Mouse (Mus musculus) midbrain, embryonic 11.5 days (tissue): ENCODE measurements around the gene Kdm1a. TPM values are rescaled to one million over a fixed set of nuclear protein-coding genes. Genes with fewer than 3 reads are reported as not detected.

Experiments used
- ATAC-seq: fragments of 200-750 bp; cut with Nextera tagmentation; 2 replicates; pipeline ENCODE4 v1.8.0; 2017; ENCODE audit warnings: moderate TSS enrichment, moderate library complexity; ENCODE audit not compliant: low FRiP score
- DNase-seq: peaks from one replicate; pipeline ENCODE4 v3.0.0; 2015; ENCODE audit warnings: low spot score; ENCODE audit errors: missing footprints
- H3K27ac ChIP-seq: fragments of 300-500 bp; sonication (generic); 2 replicates; pipeline ENCODE4 v1.5.1; 2014; ENCODE audit warnings: low read depth, low read length
- H3K27me3 ChIP-seq: fragments of 300-500 bp; sonication (generic); 2 replicates; pipeline ENCODE4 v1.6.1; 2014; ENCODE audit warnings: mild to moderate bottlenecking, low read length, moderate library complexity, mixed read lengths; ENCODE audit not compliant: control insufficient read depth, insufficient read depth
- H3K36me3 ChIP-seq: fragments of 300-500 bp; sonication (generic); 2 replicates; pipeline ENCODE4 v1.6.1; 2014; ENCODE audit warnings: mild to moderate bottlenecking, low read length, moderate library complexity, mixed read lengths; ENCODE audit not compliant: control insufficient read depth, insufficient read depth
- H3K4me1 ChIP-seq: fragments of 300-500 bp; sonication (generic); 2 replicates; pipeline ENCODE4 v1.6.1; 2014; ENCODE audit warnings: low read length; ENCODE audit not compliant: control insufficient read depth, insufficient read depth
- H3K4me2 ChIP-seq: fragments of 300-500 bp; sonication (generic); 2 replicates; pipeline ENCODE4 v1.6.1; 2014; ENCODE audit warnings: mild to moderate bottlenecking, moderate library complexity
- H3K4me3 ChIP-seq: fragments of 300-500 bp; sonication (generic); 2 replicates; pipeline ENCODE4 v1.5.1; 2014; ENCODE audit warnings: low read depth, low read length
- H3K9ac ChIP-seq: fragments of 300-500 bp; sonication (generic); 2 replicates; pipeline ENCODE4 v1.6.1; 2014; ENCODE audit warnings: low read length
- H3K9me3 ChIP-seq: fragments of 300-500 bp; sonication (generic); 2 replicates; pipeline ENCODE4 v1.6.1; 2016; ENCODE audit warnings: low read length; ENCODE audit not compliant: control insufficient read depth
- WGBS: fragments of 180-500 bp; shearing (Covaris S2); extraction: QIAGEN DNeasy Blood & Tissue Kit; methylation state at CpG from one replicate; pipeline ENCODE4 v1.1.7; 2014; 5-methylcytosine and 5-hydroxymethylcytosine counted together
- polyA plus RNA-seq: library from polyadenylated mRNA; unstranded; fragments of >200 nt; fragmentation: Nextera tagmentation; extraction: Ambion mirVana; gene quantifications from 2 replicates; pipeline ENCODE4 v1.2.1, GENCODE M21; 2014

Gene Kdm1a
- polyA plus RNA-seq, 1 experiment from 2014 or later, result 89.6 TPM

GRCm38 (mm10) chr4:136594006-136594405 lies 8.5 kb downstream of the Kdm1a start:
- ATAC-seq, result no peak
- no peak overlapping the region for H3K27ac ChIP-seq
- no peak overlapping the region for H3K4me3 ChIP-seq
- H3K4me2 ChIP-seq, result no peak overlapping the region
- 0 out of 2 replicates have a peak, but pooled peaks cover 5% of the 10 kb centered on the region for H3K4me1 ChIP-seq
- H3K36me3 ChIP-seq, result peaks cover 2% of the 10 kb centered on the region; the same call in 1 of the 2 replicates
- 87% methylated on average over 2 of the region's 2 CpGs for WGBS
- no peak overlapping the region for H3K9ac ChIP-seq
- no peaks in the 10 kb centered on the region for H3K9me3 ChIP-seq
- H3K27me3 ChIP-seq, result no peaks in the 10 kb centered on the region
- DNase-seq, result no peak

GRCm38 (mm10) chr4:136592111-136592510 lies 10.4 kb downstream of the Kdm1a start:
- 0 out of 2 replicates have a peak, but pooled peaks cover 5% of the 10 kb centered on the region for H3K4me1 ChIP-seq
- peaks cover 2% of the 10 kb centered on the region; the same call in 1 of the 2 replicates for H3K36me3 ChIP-seq
- H3K27ac ChIP-seq, result no peak overlapping the region
- DNase-seq (no peak), ATAC-seq (no peak)
- H3K9ac ChIP-seq, result no peak overlapping the region
- H3K27me3 ChIP-seq, result no peaks in the 10 kb centered on the region
- no peak overlapping the region for H3K4me2 ChIP-seq
- H3K9me3 ChIP-seq, result no peaks in the 10 kb centered on the region
- H3K4me3 ChIP-seq, result no peak overlapping the region
- 88% methylated on average over 4 of the region's 4 CpGs for WGBS

GRCm38 (mm10) chr4:136588003-136588402 lies 14.5 kb downstream of the Kdm1a start:
- no peaks in the 10 kb centered on the region for H3K9me3 ChIP-seq
- H3K4me1 ChIP-seq, result no peaks in the 10 kb centered on the region
- H3K4me2 ChIP-seq, result no peak overlapping the region
- peaks cover 2% of the 10 kb centered on the region; the same call in 1 of the 2 replicates for H3K36me3 ChIP-seq
- 89% methylated on average over 4 of the region's 4 CpGs for WGBS
- no peak overlapping the region for H3K9ac ChIP-seq
- DNase-seq (peak; percentile 72), ATAC-seq (no peak)
- no peak overlapping the region for H3K4me3 ChIP-seq
- no peak overlapping the region for H3K27ac ChIP-seq
- H3K27me3 ChIP-seq, result no peaks in the 10 kb centered on the region

GRCm38 (mm10) chr4:136587221-136587827 lies 15.2 kb downstream of the Kdm1a start:
- Histone ChIP-seq H3K9me3 (no peaks in the 10 kb centered on the region), H3K27ac (no peak overlapping the region), H3K27me3 (no peaks in the 10 kb centered on the region), H3K4me1 (no peaks in the 10 kb centered on the region), H3K9ac (no peak overlapping the region), H3K4me3 (no peak overlapping the region), H3K4me2 (no peak overlapping the region), H3K36me3 (peaks cover 2% of the 10 kb centered on the region; the same call in 1 of the 2 replicates)
- ATAC-seq (no peak), DNase-seq (no peak)
- WGBS, result 87% methylated on average over 4 of the region's 4 CpGs

GRCm38 (mm10) chr4:136581885-136582284 lies 20.6 kb downstream of the Kdm1a start:
- WGBS, result 93% methylated on average over 3 of the region's 3 CpGs
- Histone ChIP-seq H3K4me2 (no peak overlapping the region), H3K36me3 (no peaks in the 10 kb centered on the region), H3K4me1 (no peaks in the 10 kb centered on the region), H3K27me3 (no peaks in the 10 kb centered on the region), H3K9ac (no peak overlapping the region), H3K4me3 (no peak overlapping the region), H3K27ac (no peak overlapping the region), H3K9me3 (no peaks in the 10 kb centered on the region)
- ATAC-seq, result no peak
- DNase-seq, result no peak

GRCm38 (mm10) chr4:136569998-136570397 lies 32.5 kb downstream of the Kdm1a start:
- Histone ChIP-seq H3K4me1 (no peaks in the 10 kb centered on the region), H3K27me3 (no peaks in the 10 kb centered on the region), H3K27ac (no peak overlapping the region), H3K4me2 (no peak overlapping the region), H3K4me3 (no peak overlapping the region), H3K36me3 (peaks cover 19% of the 10 kb centered on the region), H3K9me3 (no peaks in the 10 kb centered on the region), H3K9ac (no peak overlapping the region)
- ATAC-seq, result no peak
- no peak for DNase-seq

GRCm38 (mm10) chr4:136568629-136569028 lies 33.9 kb downstream of the Kdm1a start:
- 90% methylated on average over 3 of the region's 3 CpGs for WGBS
- no peak overlapping the region for H3K27ac ChIP-seq
- ATAC-seq (no peak), DNase-seq (no peak)
- peaks cover 21% of the 10 kb centered on the region for H3K36me3 ChIP-seq
- H3K9ac ChIP-seq, result no peak overlapping the region
- H3K4me3 ChIP-seq, result no peak overlapping the region
- no peaks in the 10 kb centered on the region for H3K4me1 ChIP-seq
- no peak overlapping the region for H3K4me2 ChIP-seq
- no peaks in the 10 kb centered on the region for H3K9me3 ChIP-seq
- no peaks in the 10 kb centered on the region for H3K27me3 ChIP-seq

GRCm38 (mm10) chr4:136562755-136563154 lies 39.8 kb downstream of the Kdm1a start:
- Histone ChIP-seq H3K4me1 (no peaks in the 10 kb centered on the region), H3K9me3 (no peaks in the 10 kb centered on the region), H3K36me3 (peaks cover 22% of the 10 kb centered on the region), H3K4me3 (no peak overlapping the region), H3K27me3 (no peaks in the 10 kb centered on the region), H3K4me2 (no peak overlapping the region), H3K9ac (no peak overlapping the region), H3K27ac (no peak overlapping the region)
- DNase-seq (no peak), ATAC-seq (no peak)
- 91% methylated on average over 6 of the region's 6 CpGs for WGBS

GRCm38 (mm10) chr4:136560270-136560991 lies 42.1 kb downstream of the Kdm1a start:
- Histone ChIP-seq H3K9ac (no peak overlapping the region), H3K9me3 (no peaks in the 10 kb centered on the region), H3K4me3 (no peak overlapping the region), H3K27me3 (no peaks in the 10 kb centered on the region), H3K4me2 (no peak overlapping the region), H3K4me1 (no peaks in the 10 kb centered on the region), H3K36me3 (peaks cover 15% of the 10 kb centered on the region), H3K27ac (no peak overlapping the region)
- DNase-seq, result no peak
- no peak for ATAC-seq
- WGBS, result 95% methylated on average over 8 of the region's 8 CpGs
